Mouse (Mus musculus) ES-E14 (cell line): ENCODE results near the gene Eif3i. TPM values are rescaled to one million over a fixed set of nuclear protein-coding genes. Genes with fewer than 3 reads are reported as not detected.

Source experiments
- DNase-seq: peaks from one replicate; pipeline ENCODE4 v3.0.0-alpha.2; 2013; ENCODE audit warnings: low read depth, low spot score
- H3K27ac ChIP-seq: 2 replicates; pipeline ENCODE4 v1.5.1; 2012; ENCODE audit warnings: low read depth, mild to moderate bottlenecking, low read length, moderate library complexity, mixed read lengths; ENCODE audit not compliant: poor library complexity, insufficient read depth, severe bottlenecking
- H3K36me3 ChIP-seq: 2 replicates; pipeline ENCODE4 v1.6.1; 2012; ENCODE audit warnings: mild to moderate bottlenecking, low read length, moderate library complexity, mixed read lengths; ENCODE audit not compliant: control insufficient read depth, poor library complexity, insufficient read depth, severe bottlenecking
- H3K4me1 ChIP-seq, 2 experiments: fragments of 150-350 bp in 1 of 2; sonication (generic) in 1 of 2; 2 replicates each; pipeline ENCODE4 v1.6.1; 2012; ENCODE audit warnings: low read length in 2 of 2, mild to moderate bottlenecking in 1 of 2, mixed read lengths in 1 of 2; ENCODE audit not compliant: control insufficient read depth in 2 of 2, insufficient read depth in 2 of 2, poor library complexity in 1 of 2
- H3K4me3 ChIP-seq, 2 experiments: fragments of 150-350 bp in 1 of 2; sonication (generic) in 1 of 2; 2 replicates each; pipeline ENCODE4 v1.5.1; 2012; ENCODE audit warnings: low read length in 2 of 2, low read depth in 1 of 2, mild to moderate bottlenecking in 1 of 2, mixed read lengths in 1 of 2; ENCODE audit not compliant: insufficient read depth in 1 of 2, poor library complexity in 1 of 2, severe bottlenecking in 1 of 2
- H3K9ac ChIP-seq: 2 replicates; pipeline ENCODE4 v1.6.1; 2012; ENCODE audit warnings: low read depth, mild to moderate bottlenecking, low read length, mixed read lengths; ENCODE audit not compliant: poor library complexity, insufficient read depth, severe bottlenecking
- H3K9me3 ChIP-seq: fragments of 150-350 bp; sonication (generic); 2 replicates; pipeline ENCODE4 v1.6.1; 2012; ENCODE audit warnings: low read depth, mild to moderate bottlenecking, low read length; ENCODE audit not compliant: control insufficient read depth, insufficient read depth
- CHD2 ChIP-seq: IDR thresholded peaks from 2 replicates; pipeline ENCODE4 v1.6.1; 2014; ENCODE audit warnings: mild to moderate bottlenecking, low read depth, low read length, inconsistent platforms
- HCFC1 ChIP-seq: IDR thresholded peaks from 2 replicates; pipeline ENCODE4 v1.6.1; 2012; ENCODE audit warnings: low read length, inconsistent platforms, borderline replicate concordance; ENCODE audit not compliant: insufficient read depth
- MAFK ChIP-seq: IDR thresholded peaks from 2 replicates; pipeline ENCODE4 v1.6.1; 2014; ENCODE audit warnings: mild to moderate bottlenecking, low read depth, low read length, inconsistent platforms; ENCODE audit not compliant: insufficient read depth
- ZC3H11A ChIP-seq: IDR thresholded peaks from 2 replicates; pipeline ENCODE4 v1.6.1; 2012; ENCODE audit warnings: low read depth, mild to moderate bottlenecking, inconsistent platforms, low read length, borderline replicate concordance
- ZNF384 ChIP-seq: IDR thresholded peaks from 2 replicates; pipeline ENCODE4 v1.6.1; 2012; ENCODE audit warnings: low read depth, low read length, inconsistent platforms
- in situ Hi-C, 2 experiments: fragments of 600-800 bp; cut with MboI; formaldehyde crosslinking; loops; one replicate each; pipeline ENCODE4 v1.15.1; 2025; ENCODE audit warnings: low sequenced_read_pairs in 2 of 2, inconsistent platforms in 1 of 2; ENCODE audit not compliant: unreplicated experiment in 2 of 2
- total RNA-seq: library from RNA; depleted of rRNA; stranded (reverse); fragments of 300-350 nt; gene quantifications from 2 replicates; pipeline ENCODE4 v1.2.3, GENCODE M21; 2012

Eif3i gene
- total RNA-seq, 1 experiment = 328 TPM

- Histone ChIP-seq H3K36me3 (peaks cover 28% of the 10 kb centered on the region), H3K9ac (peak within 1 kb of the TSS; percentile 97), H3K27ac (peak within 1 kb of the TSS; percentile 80), H3K4me1 (no peaks in the 10 kb centered on the region; a peak in 2 of 4 replicates), H3K9me3 (no peaks in the 10 kb centered on the region), H3K4me3 (peak within 1 kb of the TSS; percentile 75 to 81)
- in situ Hi-C loops = no loop called here
- peak; percentile 97 for DNase-seq
- TF ChIP-seq MAFK = no peak
- 0 out of 2 replicates have a peak, but pooled peaks have one; percentile 49 for TF ChIP-seq CHD2
- no peak for TF ChIP-seq ZC3H11A
- TF ChIP-seq ZNF384 = peak; percentile 86
- peak; percentile 90 for TF ChIP-seq HCFC1
Observed at GRCm38 (mm10) chr4:129640638-129641467, 40.4 kb upstream of the Eif3i start, which contains the start of gene Txlna. Gene Txlna (minus strand): TSS chr4:129641065.

GRCm38 (mm10) chr4:129640101-129640637 lies 39.7 kb upstream of the Eif3i start:
- Histone ChIP-seq H3K9me3 (no peaks in the 10 kb centered on the region), H3K9ac (peak overlapping the region; percentile 97), H3K27ac (no peak overlapping the region; the same call in 1 of the 2 replicates), H3K4me1 (no peaks in the 10 kb centered on the region; a peak in 2 of 4 replicates), H3K4me3 (peak overlapping the region; percentile 75 to 81), H3K36me3 (peaks cover 28% of the 10 kb centered on the region)
- DNase-seq = no peak
- TF ChIP-seq ZNF384 (no peak), CHD2 (no peak), MAFK (no peak), ZC3H11A (no peak)
- in situ Hi-C loops = no loop called here

GRCm38 (mm10) chr4:129639221-129639620 lies 38.8 kb upstream of the Eif3i start:
- Histone ChIP-seq H3K4me3 (no peak overlapping the region), H3K27ac (no peak overlapping the region), H3K4me1 (no peaks in the 10 kb centered on the region; a peak in 2 of 4 replicates), H3K9ac (peak overlapping the region; percentile 8; the same call in 1 of the 2 replicates), H3K36me3 (peaks cover 32% of the 10 kb centered on the region), H3K9me3 (no peaks in the 10 kb centered on the region)
- in situ Hi-C loops = no loop called here
- DNase-seq = no peak
- TF ChIP-seq ZNF384 = no peak
- TF ChIP-seq ZC3H11A = no peak
- TF ChIP-seq HCFC1 = no peak

DNA sequence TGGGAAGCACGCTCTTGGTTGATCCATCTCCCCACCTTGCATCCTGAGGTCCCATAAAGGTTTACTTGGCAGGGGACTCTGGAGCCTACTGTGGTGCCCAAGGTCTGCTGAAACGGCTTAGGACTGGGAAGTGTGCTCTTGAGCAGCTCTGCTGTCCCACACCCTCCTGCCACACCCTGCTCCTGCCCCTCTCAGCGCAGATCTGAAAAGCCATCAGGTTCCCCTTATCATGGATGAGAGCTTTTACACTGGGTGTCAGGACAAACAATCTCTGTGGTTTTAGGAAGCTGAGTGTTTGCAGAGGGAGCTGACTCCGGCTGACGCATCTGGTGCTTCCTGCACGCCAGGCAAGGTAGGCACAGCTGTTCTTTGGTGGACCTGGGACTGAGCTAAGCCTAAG lies 33.4 kb upstream of the Eif3i start:
- in situ Hi-C loops = no loop called here
- H3K4me3 ChIP-seq = no peak overlapping the region
- no peaks in the 10 kb centered on the region for H3K9me3 ChIP-seq
- H3K36me3 ChIP-seq = peaks cover 71% of the 10 kb centered on the region
- H3K4me1 ChIP-seq = no peaks in the 10 kb centered on the region
- 0 out of 2 replicates have a peak overlapping the region, but pooled peaks have one; percentile 7 for H3K9ac ChIP-seq
- no peak for DNase-seq
- TF ChIP-seq CHD2 = no peak
- no peak for TF ChIP-seq ZC3H11A
- no peak for TF ChIP-seq ZNF384
- no peak for TF ChIP-seq HCFC1
- TF ChIP-seq MAFK = no peak
- H3K27ac ChIP-seq = no peak overlapping the region
